ENCODE assay signal across 9 mouse cellular contexts in genomic region chr8:3628014-3628413, GRCm38 (mm10). TPM values are rescaled to one million over a fixed set of nuclear protein-coding genes. Genes with fewer than 3 reads are reported as not detected.
DNase-seq lines count a peak whose midpoint lies in the region; ATAC-seq lines count a peak whose summit lies in the region.
"Had no signal": no experiment of that assay in that cellular context is flagged by ENCODE, and none has a peak within 500 bp of the region (broad histone marks: within the 10 kb centered on the region; RNA-seq: fewer than 3 reads in every experiment).

No protein-coding gene starts in this region.

- WGBS in liver, embryonic 13.5 days (ENCODE audit: insufficient replicate concordance), result 42% methylated on average over 5 of the region's 5 CpGs

- intact Hi-C loops in heart, postnatal 10 days (cut with DNase I), result loop anchor here (2.0 to 10.0 kb wide), 2 partner anchors 45 to 627 kb away; partner anchors contain the start of genes Ctxn1, Fcor and Snapc2

- H3K9me3 ChIP-seq in liver, embryonic 13.5 days (replicated peaks), result no peaks in the 10 kb centered on the region
- H3K9me3 ChIP-seq: hindbrain, embryonic 15.5 days had no signal

- peak; percentile 34 for ATAC-seq in activated CD4-positive, CD25-positive, alpha-beta regulatory T cell, adult 4 months
- no peak for ATAC-seq in liver, embryonic 13.5 days (ENCODE audit: low read depth)

- no peak overlapping the region for H3K4me3 ChIP-seq in liver, embryonic 13.5 days (replicated peaks)
- H3K4me3 ChIP-seq: hindbrain, embryonic 15.5 days had no signal

- no peak overlapping the region for H3K9ac ChIP-seq in liver, embryonic 13.5 days
- H3K9ac ChIP-seq: hindbrain, embryonic 15.5 days had no signal

- H3K4me2 ChIP-seq in liver, embryonic 13.5 days, result no peak overlapping the region
- H3K4me2 ChIP-seq: hindbrain, embryonic 15.5 days had no signal

- no peak overlapping the region for H3K27ac ChIP-seq in liver, embryonic 13.5 days
- H3K27ac ChIP-seq: hindbrain, embryonic 15.5 days had no signal

- DNase-seq in heart, postnatal 10 days, result peak; percentile 24 to 36
- no peak for DNase-seq in heart, adult 9 months (ENCODE audit: low spot score in 2 of 2)
- DNase-seq in A20 (ENCODE audit: low read depth, low spot score), result peak; percentile 75
- DNase-seq in liver, embryonic 13.5 days, result peak; percentile 15
- DNase-seq in thymus, postnatal 14 days, result peak; percentile 46
- no peak for DNase-seq in adrenal gland, adult (ENCODE audit: inconsistent age in 2 of 2, low spot score in 1 of 2)
- DNase-seq in layer of hippocampus, adult 9-11 months, result no peak

- H3K27me3 ChIP-seq in liver, embryonic 13.5 days, result 0 out of 2 replicates have a peak, but pooled peaks cover 8% of the 10 kb centered on the region
- H3K27me3 ChIP-seq: hindbrain, embryonic 15.5 days had no signal

- H3K36me3 ChIP-seq in liver, embryonic 13.5 days, result peaks cover 9% of the 10 kb centered on the region
- H3K36me3 ChIP-seq: hindbrain, embryonic 15.5 days had no signal

- peaks cover 24% of the 10 kb centered on the region for H3K4me1 ChIP-seq in liver, embryonic 13.5 days (replicated peaks)

RNA-seq across cellular contexts. Expression of gene Pcp2, which starts 2.7 kb away (rescaled TPM):
- not detected for total RNA-seq in heart, postnatal 10 days (2021)
- polyA plus RNA-seq in activated CD4-positive, CD25-positive, alpha-beta regulatory T cell, adult 4 months (2017; shearing (Covaris generic)), result not detected
- polyA plus RNA-seq in liver, embryonic 13.5 days (2015; fragmentation: Nextera tagmentation; extraction: Ambion mirVana), result not detected in 2 replicates

RNA-seq across cellular contexts. Expression of gene Stxbp2, which starts 2.7 kb away (rescaled TPM):
- total RNA-seq in heart, postnatal 10 days (2021), result 10 to 100 TPM; 13.9 to 14.0 TPM
- polyA plus RNA-seq in activated CD4-positive, CD25-positive, alpha-beta regulatory T cell, adult 4 months (2017; shearing (Covaris generic)), result 100 to 1,000 TPM; 184 to 205 TPM
- 45.6 and 52.2 TPM in 2 replicates for polyA plus RNA-seq in liver, embryonic 13.5 days (2015; fragmentation: Nextera tagmentation; extraction: Ambion mirVana)

RNA-seq across cellular contexts. Expression of gene Pet100, which starts 6.7 kb away (rescaled TPM):
- total RNA-seq in heart, postnatal 10 days (2021), result 10 to 100 TPM; 69.8 to 76.2 TPM
- polyA plus RNA-seq in activated CD4-positive, CD25-positive, alpha-beta regulatory T cell, adult 4 months (2017; shearing (Covaris generic)), result 100 to 1,000 TPM in 1 of 2 experiments, 10 to 100 TPM in 1; 95.4 to 145 TPM
- polyA plus RNA-seq in liver, embryonic 13.5 days (2015; fragmentation: Nextera tagmentation; extraction: Ambion mirVana), result 93.4 and 99.6 TPM in 2 replicates

RNA-seq across cellular contexts. Expression of gene Xab2, which starts 6.9 kb away (rescaled TPM):
- total RNA-seq in heart, postnatal 10 days (2021), result 10 to 100 TPM; 18.8 to 21.5 TPM
- 10 to 100 TPM; 65.9 to 74.1 TPM for polyA plus RNA-seq in activated CD4-positive, CD25-positive, alpha-beta regulatory T cell, adult 4 months (2017; shearing (Covaris generic))
- polyA plus RNA-seq in liver, embryonic 13.5 days (2015; fragmentation: Nextera tagmentation; extraction: Ambion mirVana), result 34.9 and 35.3 TPM in 2 replicates

RNA-seq across cellular contexts. Expression of gene Retn, which starts 27.6 kb away (rescaled TPM):
- total RNA-seq in heart, postnatal 10 days (2021), result under 1 TPM; 0.31 to 0.40 TPM
- not detected for polyA plus RNA-seq in activated CD4-positive, CD25-positive, alpha-beta regulatory T cell, adult 4 months (2017; shearing (Covaris generic))
- polyA plus RNA-seq in liver, embryonic 13.5 days (2015; fragmentation: Nextera tagmentation; extraction: Ambion mirVana), result 0.18 TPM in 1 of 2 replicates, not detected in the other

Comparison
In these comparisons a context has a peak if more than half of its experiments do, and no peak if none do; other contexts are left out.
1. DNase-seq: peak in heart, postnatal 10 days (2 of 2), A20 (single experiment), liver, embryonic 13.5 days (single experiment) and thymus, postnatal 14 days (single experiment); none in heart, adult 9 months (0 of 2), adrenal gland, adult (0 of 2) and layer of hippocampus, adult 9-11 months (single experiment).